ENCODE assay signal across 9 mouse cellular contexts in the genomic region with DNA sequence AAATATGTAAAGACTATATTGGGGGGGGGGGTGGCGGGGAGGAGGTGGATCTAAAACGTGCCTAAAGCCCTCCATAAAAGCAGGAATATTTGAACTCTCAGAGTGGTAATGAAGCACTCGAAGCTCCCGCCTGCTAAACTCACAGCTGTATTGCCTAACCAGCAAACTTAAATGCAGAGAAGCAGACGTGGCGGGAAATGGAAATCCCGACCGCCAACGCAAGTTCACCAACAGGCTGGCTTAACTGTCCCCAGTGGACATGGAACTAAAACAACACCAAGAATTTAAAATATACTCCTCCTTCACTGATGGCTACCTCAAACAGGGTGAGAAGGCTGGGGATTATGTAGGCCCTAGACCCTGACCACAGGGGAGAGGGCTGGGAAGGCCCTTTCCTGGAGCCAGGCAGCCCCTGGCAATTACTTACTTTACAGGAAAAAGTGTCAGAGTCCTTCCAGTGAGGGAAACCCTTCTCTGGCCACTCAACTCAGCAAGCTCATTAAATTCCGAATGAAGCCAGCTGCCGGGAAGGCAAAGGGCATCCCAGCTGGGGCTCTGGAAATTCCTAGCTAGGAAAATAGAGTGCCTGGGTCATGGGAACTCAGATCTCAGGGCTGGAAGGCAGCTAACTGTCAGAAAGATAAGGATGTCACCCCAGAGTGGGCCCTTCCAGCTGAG.
DNase-seq lines count a peak whose midpoint lies in the region; ATAC-seq lines count a peak whose summit lies in the region.
"Had no signal": no experiment of that assay in that cellular context is flagged by ENCODE, and none has a peak within 500 bp of the region (broad histone marks: within the 10 kb centered on the region; RNA-seq: fewer than 3 reads in every experiment).

No protein-coding gene starts in this region.

- WGBS in embryonic facial prominence, embryonic 14.5 days = 48% methylated on average over 11 of the region's 11 CpGs
- 60% methylated on average over 11 of the region's 11 CpGs for WGBS in liver, embryonic 15.5 days (ENCODE audit: insufficient replicate concordance)

- H3K27me3 ChIP-seq in embryonic facial prominence, embryonic 14.5 days (replicated peaks; ENCODE audit: control insufficient read depth, insufficient read depth, low read length) = no peaks in the 10 kb centered on the region
- H3K27me3 ChIP-seq in liver, embryonic 15.5 days = no peaks in the 10 kb centered on the region

- H3K27ac ChIP-seq in brown adipose tissue, adult 24 weeks (replicated peaks; ENCODE audit: low read depth, low read length) = peak overlapping the region; percentile 47
- H3K27ac ChIP-seq in embryonic facial prominence, embryonic 14.5 days (replicated peaks; ENCODE audit: low read depth, low read length) = peak overlapping the region; percentile 63; the same call in 1 of the 2 replicates
- peak overlapping the region; percentile 80 for H3K27ac ChIP-seq in liver, embryonic 15.5 days (replicated peaks)

- H3K36me3 ChIP-seq in embryonic facial prominence, embryonic 14.5 days (ENCODE audit: control insufficient read depth, insufficient read depth, low read length) = no peaks in the 10 kb centered on the region
- no peaks in the 10 kb centered on the region for H3K36me3 ChIP-seq in liver, embryonic 15.5 days (replicated peaks)

- no peak overlapping the region for H3K9ac ChIP-seq in embryonic facial prominence, embryonic 14.5 days (ENCODE audit: low read depth, low read length)
- no peak overlapping the region for H3K9ac ChIP-seq in liver, embryonic 15.5 days

- H3K4me3 ChIP-seq in brown adipose tissue, adult 24 weeks (ENCODE audit: insufficient read depth, low read depth, low read length) = no peak overlapping the region
- H3K4me3 ChIP-seq in embryonic facial prominence, embryonic 14.5 days (ENCODE audit: low read depth, low read length) = no peak overlapping the region
- H3K4me3 ChIP-seq in liver, embryonic 15.5 days (replicated peaks) = no peak overlapping the region

- DNase-seq in embryonic facial prominence, embryonic 14.5 days (ENCODE audit: low spot score) = no peak
- peak; percentile 86 for DNase-seq in kidney, adult 11 months
- DNase-seq in frontal cortex, postnatal 36 days (ENCODE audit: low spot score in 2 of 2) = no peak
- no peak for DNase-seq in gastrocnemius, adult 18-20 months (ENCODE audit: low spot score)
- DNase-seq: layer of hippocampus, adult 9-11 months had no signal

- no peak overlapping the region for H3K4me2 ChIP-seq in embryonic facial prominence, embryonic 14.5 days (ENCODE audit: low read depth, low read length)
- peak overlapping the region; percentile 3; the same call in 1 of the 2 replicates for H3K4me2 ChIP-seq in liver, embryonic 15.5 days

- no peaks in the 10 kb centered on the region for H3K9me3 ChIP-seq in embryonic facial prominence, embryonic 14.5 days (ENCODE audit: control insufficient read depth, low read length)
- H3K9me3 ChIP-seq in liver, embryonic 15.5 days (replicated peaks) = no peaks in the 10 kb centered on the region

- no peak for ATAC-seq in embryonic facial prominence, embryonic 14.5 days (ENCODE audit: low read depth)
- 0 out of 2 replicates have a peak, but pooled peaks have one; percentile 13 for ATAC-seq in liver, embryonic 15.5 days (ENCODE audit: insufficient read depth)
- no peak for ATAC-seq in megakaryocyte-erythroid progenitor cell, adult 5-6 weeks (replicated peaks; ENCODE audit: low FRiP score, low TSS enrichment, poor library complexity, severe bottlenecking)
- ATAC-seq in CD4-positive, CD25-positive, alpha-beta regulatory T cell, adult 4 months = no peak

- H3K4me1 ChIP-seq in brown adipose tissue, adult 24 weeks (ENCODE audit: control insufficient read depth, insufficient read depth, insufficient read length, low read length) = peaks cover 18% of the 10 kb centered on the region
- H3K4me1 ChIP-seq in embryonic facial prominence, embryonic 14.5 days (ENCODE audit: control insufficient read depth, insufficient read depth, low read length) = 0 out of 2 replicates have a peak, but pooled peaks cover 6% of the 10 kb centered on the region
- peaks cover 17% of the 10 kb centered on the region for H3K4me1 ChIP-seq in liver, embryonic 15.5 days (replicated peaks)
